Mouse (Mus musculus) midbrain, embryonic 14.5 days (tissue): ENCODE data around the gene Cbfa2t3. TPM values are rescaled to one million over a fixed set of nuclear protein-coding genes. Genes with fewer than 3 reads are reported as not detected.

Experiments used
- ATAC-seq: fragments of 200-750 bp; cut with Nextera tagmentation; 2 replicates; pipeline ENCODE4 v1.8.0; 2017; ENCODE audit warnings: moderate number of reproducible peaks, moderate library complexity; ENCODE audit not compliant: low FRiP score, low TSS enrichment
- DNase-seq: peaks from one replicate; pipeline ENCODE4 v3.0.0-alpha.2; 2015
- H3K27ac ChIP-seq: fragments of 300-500 bp; sonication (generic); replicated peaks from 2 replicates; pipeline ENCODE4 v1.5.1; 2014; ENCODE audit warnings: mild to moderate bottlenecking, low read depth, low read length, moderate library complexity
- H3K27me3 ChIP-seq: fragments of 300-500 bp; sonication (generic); 2 replicates; pipeline ENCODE4 v1.6.1; 2014; ENCODE audit warnings: low read length, control low read depth, mixed read lengths; ENCODE audit not compliant: control insufficient read depth, insufficient read depth
- H3K36me3 ChIP-seq: fragments of 300-500 bp; sonication (generic); 2 replicates; pipeline ENCODE4 v1.6.1; 2014; ENCODE audit warnings: low read length, control low read depth; ENCODE audit not compliant: control insufficient read depth, insufficient read depth
- H3K4me1 ChIP-seq: fragments of 300-500 bp; sonication (generic); 2 replicates; pipeline ENCODE4 v1.6.1; 2014; ENCODE audit warnings: mild to moderate bottlenecking, antibody characterized with exemption, low read length, control low read depth; ENCODE audit not compliant: control insufficient read depth, insufficient read depth
- H3K4me2 ChIP-seq: fragments of 300-500 bp; sonication (generic); 2 replicates; pipeline ENCODE4 v1.6.1; 2014; ENCODE audit warnings: mild to moderate bottlenecking, low read length, moderate library complexity
- H3K4me3 ChIP-seq: fragments of 300-500 bp; sonication (generic); replicated peaks from 2 replicates; pipeline ENCODE4 v1.5.1; 2014; ENCODE audit warnings: low read depth, low read length
- H3K9ac ChIP-seq: fragments of 300-500 bp; sonication (generic); replicated peaks from 2 replicates; pipeline ENCODE4 v1.6.1; 2014; ENCODE audit warnings: mild to moderate bottlenecking, low read length, moderate library complexity
- H3K9me3 ChIP-seq: fragments of 300-500 bp; sonication (generic); 2 replicates; pipeline ENCODE4 v1.6.1; 2016; ENCODE audit warnings: low read length, control low read depth, mixed read lengths; ENCODE audit not compliant: control insufficient read depth
- whole genome bisulfite sequencing: fragments of 180-500 bp; shearing (Covaris S2); extraction: QIAGEN DNeasy Blood & Tissue Kit; methylation state at CpG from one replicate; pipeline ENCODE4 v1.1.7; 2014; 5-methylcytosine and 5-hydroxymethylcytosine counted together
- polyA plus RNA-seq: library from polyadenylated mRNA; unstranded; fragments of >200 nt; fragmentation: Nextera tagmentation; extraction: Ambion mirVana; gene quantifications from 2 replicates; pipeline ENCODE4 v1.2.1, GENCODE M21; 2014

The Cbfa2t3 gene
- polyA plus RNA-seq, 1 experiment from 2014 or later: 25.2 TPM

DNA sequence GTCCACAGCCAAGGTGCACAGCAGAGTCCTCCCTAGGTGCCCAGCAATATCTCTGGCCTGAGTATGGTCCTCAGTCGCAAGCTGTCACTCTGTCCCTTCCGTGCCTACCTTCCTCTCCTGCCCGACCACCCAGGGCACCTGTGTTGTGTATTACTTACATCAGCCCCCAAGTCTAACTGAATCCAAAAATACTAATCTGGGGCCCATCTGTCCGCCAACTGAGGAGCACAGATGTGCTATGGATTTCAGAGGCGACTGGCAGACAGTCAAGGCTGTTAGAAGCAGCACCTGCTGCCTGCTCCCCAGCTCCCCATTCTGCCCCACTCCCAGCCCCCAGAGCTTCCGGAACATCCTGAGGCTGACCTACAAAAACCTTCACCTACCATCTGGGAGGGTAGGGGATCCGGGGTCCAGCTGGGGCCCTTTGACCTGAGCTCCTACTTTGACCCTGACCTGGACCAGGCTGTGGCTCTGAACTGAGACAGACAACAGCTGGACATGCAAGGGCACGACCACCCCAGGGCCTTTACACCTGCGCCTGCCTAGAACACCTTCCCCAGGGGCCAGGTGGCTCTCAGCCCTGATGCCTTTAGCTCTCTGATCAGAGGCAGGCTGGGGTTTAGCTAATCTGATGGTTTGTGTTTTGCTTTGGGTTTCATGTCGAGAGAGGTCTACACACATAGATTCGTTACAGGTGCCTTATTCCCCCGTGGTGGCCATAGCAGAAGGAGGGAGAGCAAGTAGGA, 13.7 kb upstream of the Cbfa2t3 start:
- Histone ChIP-seq H3K9me3 (no peaks in the 10 kb centered on the region), H3K4me1 (0 out of 2 replicates have a peak, but pooled peaks cover 3% of the 10 kb centered on the region), H3K36me3 (no peaks in the 10 kb centered on the region), H3K9ac (no peak overlapping the region), H3K4me2 (no peak overlapping the region), H3K27ac (no peak overlapping the region), H3K27me3 (no peaks in the 10 kb centered on the region), H3K4me3 (no peak overlapping the region)
- WGBS: 72% methylated on average over 12 of the region's 12 CpGs
- DNase-seq (no peak), ATAC-seq (no peak)

DNA sequence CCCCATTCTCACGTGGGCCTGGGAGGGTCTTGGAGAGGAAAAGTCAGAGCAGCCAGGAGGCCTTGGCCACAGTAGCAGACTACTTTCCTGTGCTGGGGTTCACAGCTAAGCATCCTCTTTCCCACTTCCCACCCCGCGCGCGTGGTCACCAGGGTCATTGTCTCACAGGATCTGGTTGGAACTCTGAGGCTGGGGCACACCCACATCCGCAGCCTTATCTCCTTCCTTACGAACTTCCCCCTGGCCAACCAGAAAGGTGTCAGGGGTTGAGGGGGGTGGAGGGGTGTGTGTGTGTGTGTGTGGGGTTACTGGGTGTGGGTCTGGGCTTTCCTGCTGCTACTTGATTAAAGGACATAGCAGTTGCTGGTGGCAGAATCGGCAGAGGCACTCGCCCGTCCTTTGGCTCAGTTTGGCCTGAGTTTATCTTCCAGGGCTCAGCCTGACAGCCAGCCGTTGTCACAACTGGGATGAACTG, 13.0 kb upstream of the Cbfa2t3 start:
- Histone ChIP-seq H3K27me3 (no peaks in the 10 kb centered on the region), H3K4me2 (no peak overlapping the region), H3K27ac (no peak overlapping the region), H3K9me3 (no peaks in the 10 kb centered on the region), H3K9ac (no peak overlapping the region), H3K4me3 (no peak overlapping the region), H3K36me3 (no peaks in the 10 kb centered on the region), H3K4me1 (0 out of 2 replicates have a peak, but pooled peaks cover 3% of the 10 kb centered on the region)
- DNase-seq: no peak
- ATAC-seq: no peak
- 81% methylated on average over 11 of the region's 11 CpGs for WGBS

DNA sequence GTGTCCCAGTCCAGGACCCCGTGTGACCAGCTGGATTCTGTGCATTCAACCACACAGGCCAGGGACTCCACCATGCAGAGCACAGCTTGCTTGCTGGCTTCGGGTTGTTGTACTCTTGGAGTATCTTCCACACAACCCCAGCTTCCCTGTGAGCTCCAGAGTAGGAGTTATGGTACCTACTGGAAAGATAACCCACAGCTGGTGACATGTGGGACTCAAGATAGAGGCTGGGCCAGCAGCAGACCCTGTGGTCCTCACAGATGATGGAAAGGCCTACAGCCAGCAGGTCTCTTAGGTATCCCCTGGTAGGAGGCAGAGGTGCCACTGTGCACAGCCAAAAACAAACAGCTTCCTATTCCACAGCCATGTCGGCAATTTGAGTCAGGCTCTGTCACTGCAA, 12.6 kb upstream of the Cbfa2t3 start:
- Histone ChIP-seq H3K27me3 (no peaks in the 10 kb centered on the region), H3K4me3 (no peak overlapping the region), H3K27ac (no peak overlapping the region), H3K36me3 (no peaks in the 10 kb centered on the region), H3K4me1 (0 out of 2 replicates have a peak, but pooled peaks cover 4% of the 10 kb centered on the region), H3K9me3 (no peaks in the 10 kb centered on the region), H3K4me2 (no peak overlapping the region), H3K9ac (no peak overlapping the region)
- ATAC-seq (no peak), DNase-seq (no peak)
- 86% methylated on average over 3 of the region's 3 CpGs for WGBS

DNA sequence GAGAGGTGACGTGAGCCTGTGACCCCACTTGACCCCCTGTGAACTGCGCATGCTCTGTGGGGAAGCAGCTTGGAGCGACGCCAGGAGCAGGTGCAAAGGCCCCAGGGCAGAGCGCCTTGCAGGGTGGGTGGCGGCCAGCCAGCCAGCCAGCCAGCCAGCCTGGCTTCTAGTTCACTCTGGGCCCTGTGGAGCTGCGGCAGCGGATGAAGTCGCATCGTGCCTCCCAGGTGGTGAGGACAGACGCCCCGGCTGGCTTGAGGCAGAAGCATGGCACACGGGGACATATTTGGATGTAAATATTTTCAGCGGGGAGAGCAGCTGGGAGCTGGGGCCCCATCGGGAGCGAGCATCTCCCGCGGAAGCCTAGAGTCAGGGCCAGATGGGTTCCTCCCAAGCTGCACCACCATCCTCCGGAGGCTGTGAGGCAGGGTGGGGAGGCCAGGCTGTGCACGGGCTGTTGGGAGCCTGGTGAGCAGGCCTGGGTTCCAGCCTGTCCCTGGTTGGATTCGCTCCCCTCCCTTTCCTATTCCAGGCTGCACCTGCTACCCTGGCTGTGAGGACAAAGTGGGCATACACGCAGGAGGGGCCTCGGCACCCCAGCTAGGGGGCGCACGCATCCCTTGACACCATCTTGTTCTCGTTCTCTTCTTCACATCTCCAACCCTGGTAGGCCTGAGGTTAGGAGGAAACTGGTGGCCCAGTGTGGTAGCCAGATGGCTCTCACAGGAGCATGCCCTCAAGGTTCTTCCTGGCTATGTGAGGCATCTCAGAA, 10.6 kb upstream of the Cbfa2t3 start:
- Histone ChIP-seq H3K4me3 (no peak overlapping the region), H3K27me3 (no peaks in the 10 kb centered on the region), H3K4me1 (0 out of 2 replicates have a peak, but pooled peaks cover 10% of the 10 kb centered on the region), H3K27ac (0 out of 2 replicates have a peak overlapping the region, but pooled peaks have one; percentile 20), H3K4me2 (no peak overlapping the region), H3K9ac (no peak overlapping the region), H3K9me3 (no peaks in the 10 kb centered on the region), H3K36me3 (no peaks in the 10 kb centered on the region)
- ATAC-seq (peak; percentile 14; the same call in 1 of the 2 replicates), DNase-seq (peak; percentile 41)
- WGBS: 28% methylated on average over 26 of the region's 26 CpGs

DNA sequence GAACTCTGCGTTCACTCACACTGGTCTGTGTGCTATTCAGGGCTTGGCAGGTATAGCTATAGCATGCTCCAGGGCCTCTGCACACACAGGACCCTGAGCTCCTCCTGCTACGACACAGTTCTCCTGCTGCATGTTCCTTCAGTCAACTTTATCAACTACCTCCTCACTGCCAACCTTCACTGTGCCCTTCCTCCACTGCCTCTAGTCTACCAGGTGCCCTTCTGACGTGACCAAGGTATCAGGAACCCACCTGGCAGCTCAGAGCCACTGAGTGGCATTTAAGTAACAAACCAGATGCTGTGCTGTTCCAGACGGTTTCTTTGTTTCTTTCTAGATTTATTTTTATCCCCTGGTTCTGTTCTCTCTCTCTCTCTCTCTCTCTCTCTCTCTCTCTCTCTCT, 8.3 kb upstream of the Cbfa2t3 start:
- DNase-seq (no peak), ATAC-seq (no peak)
- Histone ChIP-seq H3K27ac (no peak overlapping the region), H3K4me3 (no peak overlapping the region), H3K9ac (no peak overlapping the region), H3K9me3 (no peaks in the 10 kb centered on the region), H3K27me3 (no peaks in the 10 kb centered on the region), H3K4me2 (no peak overlapping the region), H3K36me3 (no peaks in the 10 kb centered on the region), H3K4me1 (0 out of 2 replicates have a peak, but pooled peaks cover 10% of the 10 kb centered on the region)
- 75% methylated on average over 4 of the region's 4 CpGs for WGBS

DNA sequence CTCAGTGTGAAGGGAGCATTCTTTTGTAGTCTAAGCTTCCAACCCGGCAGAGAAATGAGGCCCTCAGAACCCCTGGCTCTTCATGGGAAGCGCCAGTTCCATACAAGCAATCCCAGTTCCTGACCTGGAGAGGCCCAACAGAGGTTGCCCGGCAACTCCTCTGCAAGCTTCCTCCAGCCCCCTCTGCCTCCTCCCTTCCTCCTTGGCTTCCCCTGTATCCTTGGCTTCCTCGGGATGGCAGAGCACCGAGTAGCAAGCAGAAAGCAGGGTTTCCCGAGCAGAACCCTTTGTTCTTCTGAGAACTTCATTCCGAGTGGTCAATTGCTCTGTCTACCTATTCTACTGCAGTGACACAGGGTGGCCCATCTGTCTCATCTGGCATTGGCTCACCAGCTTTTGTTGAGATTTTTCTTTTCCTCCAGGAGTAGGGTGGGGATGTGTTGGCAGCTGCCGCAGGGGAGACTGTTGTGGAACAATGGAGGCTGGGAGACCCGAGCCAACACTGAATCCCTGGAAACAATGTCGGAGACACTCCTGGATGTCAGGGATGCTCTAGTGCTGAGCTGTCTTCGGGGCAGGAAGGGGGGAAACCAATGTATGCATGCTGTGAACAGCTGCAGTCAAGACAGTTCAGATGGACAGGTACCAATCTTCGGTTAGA, 7.1 kb upstream of the Cbfa2t3 start:
- Histone ChIP-seq H3K9me3 (no peaks in the 10 kb centered on the region), H3K36me3 (no peaks in the 10 kb centered on the region), H3K27ac (no peak overlapping the region; the same call in 1 of the 2 replicates), H3K27me3 (no peaks in the 10 kb centered on the region), H3K4me2 (no peak overlapping the region), H3K9ac (no peak overlapping the region), H3K4me1 (0 out of 2 replicates have a peak, but pooled peaks cover 10% of the 10 kb centered on the region), H3K4me3 (no peak overlapping the region)
- ATAC-seq (no peak), DNase-seq (peak; percentile 31)
- 20% methylated on average over 12 of the region's 12 CpGs for WGBS

DNA sequence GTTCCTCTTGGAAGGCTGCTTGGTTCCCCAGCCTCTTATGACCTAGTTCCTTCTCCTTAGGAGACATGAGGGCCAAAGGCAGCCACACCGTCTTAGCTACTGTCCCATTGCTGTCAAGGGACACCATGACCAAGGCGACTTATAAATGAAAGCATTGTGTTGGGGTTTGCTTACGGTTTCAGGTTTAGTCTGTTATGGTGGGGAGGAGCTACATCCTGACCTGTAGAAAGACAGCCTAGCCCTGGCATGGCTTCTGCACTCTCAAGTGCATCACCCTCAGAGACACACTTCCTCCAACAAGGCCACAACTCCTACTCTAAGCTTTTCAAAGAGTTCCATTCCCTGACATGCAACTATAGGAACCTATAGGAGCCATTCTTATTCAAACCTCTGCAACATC, 5.7 kb upstream of the Cbfa2t3 start:
- Histone ChIP-seq H3K36me3 (no peaks in the 10 kb centered on the region), H3K9ac (no peak overlapping the region), H3K9me3 (no peaks in the 10 kb centered on the region), H3K4me3 (no peak overlapping the region), H3K4me1 (0 out of 2 replicates have a peak, but pooled peaks cover 10% of the 10 kb centered on the region), H3K4me2 (no peak overlapping the region), H3K27me3 (no peaks in the 10 kb centered on the region), H3K27ac (no peak overlapping the region)
- DNase-seq (no peak), ATAC-seq (no peak)
- WGBS: 88% methylated on average over 3 of the region's 3 CpGs

DNA sequence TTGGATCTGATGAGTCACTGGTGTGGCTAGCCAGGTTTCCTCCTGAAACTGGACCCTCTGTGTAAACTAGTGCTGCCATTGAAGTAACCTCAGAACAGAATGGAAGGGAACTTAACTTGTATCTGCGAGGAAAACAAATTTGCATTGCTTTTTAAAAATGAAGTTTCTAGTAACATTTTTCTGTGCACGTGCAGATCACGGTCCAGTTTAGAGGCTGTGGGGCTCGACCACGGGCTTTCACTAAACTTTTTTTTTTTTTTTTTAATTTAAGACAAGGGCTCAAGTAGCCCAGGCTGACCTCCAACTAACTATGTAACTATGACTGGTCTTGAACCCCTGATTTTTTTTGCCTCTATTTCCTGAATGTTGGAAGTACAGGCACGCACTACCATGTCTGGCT, 4.0 kb upstream of the Cbfa2t3 start:
- 89% methylated on average over 6 of the region's 6 CpGs for WGBS
- ATAC-seq: no peak

More for the DNA sequence above, 4.0 kb upstream of the Cbfa2t3 start:
- no peak for DNase-seq
- Histone ChIP-seq H3K9me3 (no peaks in the 10 kb centered on the region), H3K4me3 (no peak overlapping the region), H3K36me3 (no peaks in the 10 kb centered on the region), H3K9ac (no peak overlapping the region), H3K27ac (no peak overlapping the region), H3K4me1 (0 out of 2 replicates have a peak, but pooled peaks cover 6% of the 10 kb centered on the region), H3K4me2 (no peak overlapping the region), H3K27me3 (no peaks in the 10 kb centered on the region)
